Mouse (Mus musculus) midbrain, embryonic 10.5 days (tissue): ENCODE results near the gene Epb41l2. TPM values are rescaled to one million over a fixed set of nuclear protein-coding genes. Genes with fewer than 3 reads are reported as not detected.

Experiments used
- DNase-seq: peaks from one replicate; pipeline ENCODE4 v3.0.0-alpha.2; 2017; ENCODE audit warnings: low spot score
- H3K27ac ChIP-seq: fragments of 300-500 bp; sonication (generic); replicated peaks from 2 replicates; pipeline ENCODE4 v1.5.1; 2016; ENCODE audit warnings: mild to moderate bottlenecking
- H3K27me3 ChIP-seq: fragments of 300-500 bp; sonication (generic); 2 replicates; pipeline ENCODE4 v1.6.1; 2016; ENCODE audit warnings: low read depth, mild to moderate bottlenecking; ENCODE audit not compliant: poor library complexity, severe bottlenecking
- H3K36me3 ChIP-seq: fragments of 300-500 bp; sonication (generic); 2 replicates; pipeline ENCODE4 v1.6.1; 2016; ENCODE audit warnings: mild to moderate bottlenecking, moderate library complexity
- H3K4me1 ChIP-seq: fragments of 300-500 bp; sonication (generic); 2 replicates; pipeline ENCODE4 v1.6.1; 2016
- H3K4me3 ChIP-seq: fragments of 300-500 bp; sonication (generic); 2 replicates; pipeline ENCODE4 v1.5.1; 2016; ENCODE audit warnings: mild to moderate bottlenecking, moderate library complexity
- H3K9me3 ChIP-seq: fragments of 300-500 bp; sonication (generic); replicated peaks from 2 replicates; pipeline ENCODE4 v1.6.1; 2016; ENCODE audit warnings: mild to moderate bottlenecking
- WGBS: fragments of 180-500 bp; shearing (Covaris S2); methylation state at CpG from one replicate; pipeline ENCODE4 v1.1.7; 2016; 5-methylcytosine and 5-hydroxymethylcytosine counted together
- polyA plus RNA-seq: library from polyadenylated mRNA; unstranded; fragments of >200 nt; fragmentation: Nextera tagmentation; extraction: Ambion mirVana; gene quantifications from 2 replicates; pipeline ENCODE4 v1.2.1, GENCODE M21; 2016

Gene Epb41l2
- polyA plus RNA-seq, 1 experiment from 2014 or later: 43.2 TPM

DNA sequence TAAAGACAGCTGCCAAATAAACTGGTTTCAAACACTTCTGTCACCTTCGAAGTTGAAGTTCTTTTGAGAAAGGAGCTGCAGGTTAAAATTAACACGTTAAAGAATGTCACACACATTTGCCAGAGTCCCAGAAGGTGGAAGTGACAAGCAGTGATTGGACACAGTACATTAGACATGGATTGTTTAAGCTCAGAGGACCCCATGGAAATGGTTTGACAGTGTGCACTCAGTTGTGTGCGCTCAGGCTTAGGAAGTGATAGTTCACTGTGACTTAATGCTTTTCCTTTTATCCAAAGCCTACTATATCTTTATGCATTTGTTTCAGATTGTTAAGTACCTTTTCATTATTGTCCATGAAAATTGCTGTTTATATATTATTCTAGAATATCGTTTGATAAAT lies 89.1 kb downstream of the Epb41l2 start:
- no peak for DNase-seq
- 84% methylated on average over 4 of the region's 4 CpGs for WGBS
- Histone ChIP-seq H3K27me3 (no peaks in the 10 kb centered on the region), H3K4me3 (no peak overlapping the region), H3K9me3 (no peaks in the 10 kb centered on the region), H3K36me3 (peaks cover 12% of the 10 kb centered on the region), H3K27ac (no peak overlapping the region), H3K4me1 (peaks cover 10% of the 10 kb centered on the region)

GRCm38 (mm10) chr10:25449312-25450020 lies 89.9 kb downstream of the Epb41l2 start:
- Histone ChIP-seq H3K36me3 (peaks cover 4% of the 10 kb centered on the region; the same call in 1 of the 2 replicates), H3K27ac (no peak overlapping the region), H3K4me1 (peaks cover 10% of the 10 kb centered on the region), H3K4me3 (no peak overlapping the region), H3K27me3 (no peaks in the 10 kb centered on the region), H3K9me3 (no peaks in the 10 kb centered on the region)
- 72% methylated on average over 11 of the region's 11 CpGs for WGBS
- no peak for DNase-seq

DNA sequence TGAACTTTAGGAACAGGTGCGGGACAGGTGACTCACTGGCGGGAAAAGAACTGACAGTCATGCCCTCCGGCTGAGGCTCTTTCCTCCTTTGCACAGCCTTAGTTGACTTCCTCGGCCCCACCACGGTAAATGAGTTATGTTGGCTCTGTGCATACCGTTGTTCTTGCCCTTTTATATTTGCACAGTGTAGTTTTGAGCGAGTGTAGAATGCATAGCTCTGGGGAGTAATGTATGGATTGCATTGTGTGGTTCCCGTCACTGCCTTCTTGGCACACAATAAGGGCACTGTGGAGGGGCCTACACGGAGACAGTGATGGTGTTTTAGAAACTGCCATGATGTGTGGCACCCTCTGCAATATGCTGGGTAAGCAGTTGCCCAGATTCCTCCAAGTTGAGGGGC lies 93.6 kb downstream of the Epb41l2 start:
- no peak for DNase-seq
- WGBS: 89% methylated on average over 9 of the region's 9 CpGs
- Histone ChIP-seq H3K27me3 (no peaks in the 10 kb centered on the region), H3K4me3 (no peak overlapping the region), H3K4me1 (no peaks in the 10 kb centered on the region), H3K36me3 (no peaks in the 10 kb centered on the region), H3K27ac (no peak overlapping the region), H3K9me3 (no peaks in the 10 kb centered on the region)

DNA sequence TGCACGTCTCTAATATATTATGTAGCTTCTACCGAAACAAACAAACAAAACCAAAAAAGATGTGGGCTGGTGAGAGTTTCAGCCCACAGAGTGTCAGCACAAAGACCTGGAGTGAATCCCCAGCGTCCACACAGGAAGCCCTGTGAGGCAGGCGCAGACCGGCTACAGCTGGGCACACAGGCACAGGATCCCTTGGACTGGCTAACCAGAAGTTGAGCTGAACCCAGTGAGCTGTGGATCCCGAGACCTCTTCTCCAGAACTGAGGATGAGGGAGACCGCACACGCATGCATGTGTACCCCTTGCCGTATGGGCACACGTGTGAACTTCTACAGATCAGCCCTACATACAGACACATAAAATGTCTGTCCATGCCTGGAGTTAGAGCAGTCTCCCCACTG lies 94.2 kb downstream of the Epb41l2 start:
- DNase-seq: no peak
- H3K36me3 ChIP-seq: no peaks in the 10 kb centered on the region
- H3K4me3 ChIP-seq: no peak overlapping the region
- no peak overlapping the region for H3K27ac ChIP-seq
- H3K27me3 ChIP-seq: no peaks in the 10 kb centered on the region
- H3K9me3 ChIP-seq: no peaks in the 10 kb centered on the region
- no peaks in the 10 kb centered on the region for H3K4me1 ChIP-seq
- 92% methylated on average over 10 of the region's 10 CpGs for WGBS

GRCm38 (mm10) chr10:25457118-25457517 lies 97.5 kb downstream of the Epb41l2 start:
- DNase-seq: no peak
- Histone ChIP-seq H3K4me3 (no peak overlapping the region), H3K27ac (no peak overlapping the region), H3K4me1 (no peaks in the 10 kb centered on the region), H3K9me3 (no peaks in the 10 kb centered on the region), H3K36me3 (no peaks in the 10 kb centered on the region), H3K27me3 (no peaks in the 10 kb centered on the region)
- WGBS: 92% methylated on average over 6 of the region's 6 CpGs

GRCm38 (mm10) chr10:25457996-25458395 lies 98.4 kb downstream of the Epb41l2 start:
- no peak for DNase-seq
- no peaks in the 10 kb centered on the region for H3K36me3 ChIP-seq
- H3K4me3 ChIP-seq: no peak overlapping the region
- no peaks in the 10 kb centered on the region for H3K27me3 ChIP-seq
- 85% methylated on average over 4 of the region's 4 CpGs for WGBS
- no peaks in the 10 kb centered on the region for H3K9me3 ChIP-seq
- no peaks in the 10 kb centered on the region for H3K4me1 ChIP-seq
- H3K27ac ChIP-seq: no peak overlapping the region

- Histone ChIP-seq H3K9me3 (no peaks in the 10 kb centered on the region), H3K27ac (no peak overlapping the region), H3K4me1 (no peaks in the 10 kb centered on the region), H3K36me3 (no peaks in the 10 kb centered on the region), H3K4me3 (no peak overlapping the region), H3K27me3 (no peaks in the 10 kb centered on the region)
- DNase-seq: no peak
- WGBS: 91% methylated on average over 1 of the region's 1 CpGs
Measured at GRCm38 (mm10) chr10:25461832-25462231, 102.2 kb downstream of the Epb41l2 start.

- H3K9me3 ChIP-seq: no peaks in the 10 kb centered on the region
- DNase-seq: no peak
- 78% methylated on average over 3 of the region's 3 CpGs for WGBS
- no peak overlapping the region for H3K27ac ChIP-seq
- H3K4me1 ChIP-seq: no peaks in the 10 kb centered on the region
- no peaks in the 10 kb centered on the region for H3K27me3 ChIP-seq
- no peak overlapping the region for H3K4me3 ChIP-seq
- H3K36me3 ChIP-seq: no peaks in the 10 kb centered on the region
Measured at GRCm38 (mm10) chr10:25462669-25463068, 103.1 kb downstream of the Epb41l2 start.

- 82% methylated on average over 2 of the region's 2 CpGs for WGBS
- Histone ChIP-seq H3K4me1 (no peaks in the 10 kb centered on the region), H3K27me3 (no peaks in the 10 kb centered on the region), H3K27ac (no peak overlapping the region), H3K36me3 (no peaks in the 10 kb centered on the region), H3K4me3 (no peak overlapping the region), H3K9me3 (no peaks in the 10 kb centered on the region)
- DNase-seq: no peak
Measured at GRCm38 (mm10) chr10:25466493-25466892, 106.9 kb downstream of the Epb41l2 start.

DNA sequence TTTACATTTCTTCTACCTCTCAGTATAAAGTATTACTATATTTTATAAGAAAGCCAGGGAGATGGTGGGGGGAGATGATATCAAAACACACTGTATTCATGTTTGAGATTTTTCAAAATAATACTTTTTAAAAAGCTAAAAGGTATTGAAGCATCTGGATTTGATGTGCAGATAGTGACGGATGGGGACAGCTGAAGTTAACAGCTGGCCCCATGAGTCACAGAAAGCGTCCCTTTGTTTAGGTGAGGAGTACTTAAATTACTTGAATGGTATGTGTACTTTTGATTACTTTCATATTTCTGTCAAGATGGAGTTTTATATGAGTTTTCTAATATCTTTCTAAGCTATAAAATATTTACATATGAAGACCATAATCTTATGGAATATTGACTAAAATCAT lies 112.3 kb downstream of the Epb41l2 start:
- Histone ChIP-seq H3K27me3 (no peaks in the 10 kb centered on the region), H3K4me1 (no peaks in the 10 kb centered on the region), H3K9me3 (no peaks in the 10 kb centered on the region), H3K36me3 (no peaks in the 10 kb centered on the region), H3K27ac (no peak overlapping the region), H3K4me3 (no peak overlapping the region)
- DNase-seq: no peak
- WGBS: 87% methylated on average over 2 of the region's 2 CpGs

- H3K4me1 ChIP-seq: no peaks in the 10 kb centered on the region
- WGBS: 88% methylated on average over 3 of the region's 3 CpGs
- H3K9me3 ChIP-seq: no peaks in the 10 kb centered on the region
- no peak overlapping the region for H3K27ac ChIP-seq
- no peak overlapping the region for H3K4me3 ChIP-seq
- no peaks in the 10 kb centered on the region for H3K27me3 ChIP-seq
- DNase-seq: no peak
- H3K36me3 ChIP-seq: 0 out of 2 replicates have a peak, but pooled peaks cover 4% of the 10 kb centered on the region
Measured at GRCm38 (mm10) chr10:25479716-25480115, 120.1 kb downstream of the Epb41l2 start.

GRCm38 (mm10) chr10:25482791-25483190 lies 123.2 kb downstream of the Epb41l2 start:
- WGBS: 88% methylated on average over 5 of the region's 5 CpGs
- H3K27ac ChIP-seq: no peak overlapping the region
- no peak for DNase-seq
- H3K4me1 ChIP-seq: no peaks in the 10 kb centered on the region
- no peaks in the 10 kb centered on the region for H3K27me3 ChIP-seq
- no peaks in the 10 kb centered on the region for H3K9me3 ChIP-seq
- H3K36me3 ChIP-seq: 0 out of 2 replicates have a peak, but pooled peaks cover 4% of the 10 kb centered on the region
- no peak overlapping the region for H3K4me3 ChIP-seq

GRCm38 (mm10) chr10:25488456-25488855 lies 128.9 kb downstream of the Epb41l2 start:
- Histone ChIP-seq H3K4me3 (no peak overlapping the region), H3K9me3 (no peaks in the 10 kb centered on the region), H3K4me1 (0 out of 2 replicates have a peak, but pooled peaks cover 2% of the 10 kb centered on the region), H3K36me3 (no peaks in the 10 kb centered on the region), H3K27ac (no peak overlapping the region), H3K27me3 (no peaks in the 10 kb centered on the region)
- DNase-seq: peak; percentile 42
- 20% methylated on average over 1 of the region's 1 CpGs for WGBS
